Comparison of ENCODE assay signal across 23 mouse cellular contexts in genomic region chr8:122850641-122851240, GRCm38 (mm10). TPM values are rescaled to one million over a fixed set of nuclear protein-coding genes. Genes with fewer than 3 reads are reported as not detected.
A peak's percentile ranks its signal among the peaks of the same experiment; 100 is the strongest.
DNase-seq lines count a peak whose midpoint lies in the region; ATAC-seq and TF ChIP-seq lines count a peak whose summit lies in the region.
"Had no signal": no experiment of that assay in that cellular context is flagged by ENCODE, and none has a peak within 500 bp of the region (broad histone marks: within the 10 kb centered on the region; RNA-seq: fewer than 3 reads in every experiment).

No protein-coding gene starts in this region.

- no peak for ATAC-seq in cerebellum, adult (ENCODE audit: insufficient number of reproducible peaks, low FRiP score, low TSS enrichment)
- no peak for ATAC-seq in midbrain, embryonic 11.5 days (ENCODE audit: low FRiP score)
- ATAC-seq in forebrain, embryonic 13.5 days = no peak
- ATAC-seq: forebrain, embryonic 14.5 days; intestine, embryonic 15.5 days; liver, postnatal 0 days had no signal

- H3K27ac ChIP-seq in midbrain, embryonic 10.5 days (replicated peaks) = 0 out of 2 replicates have a peak overlapping the region, but pooled peaks have one; percentile 7
- no peak overlapping the region for H3K27ac ChIP-seq in midbrain, embryonic 11.5 days (ENCODE audit: low read depth, low read length)
- peak overlapping the region; percentile 38 for H3K27ac ChIP-seq in limb, embryonic 10.5 days
- no peak overlapping the region for H3K27ac ChIP-seq in forebrain, embryonic 13.5 days
- H3K27ac ChIP-seq: heart, embryonic 13.5 days; hindbrain, embryonic 14.5 days; intestine, embryonic 15.5 days; stomach, postnatal 0 days had no signal

- peaks cover 53% of the 10 kb centered on the region for H3K4me1 ChIP-seq in midbrain, embryonic 10.5 days
- H3K4me1 ChIP-seq in midbrain, embryonic 11.5 days (ENCODE audit: control insufficient read depth, insufficient read depth, low read length) = peaks cover 11% of the 10 kb centered on the region
- peaks cover 64% of the 10 kb centered on the region for H3K4me1 ChIP-seq in limb, embryonic 10.5 days
- H3K4me1 ChIP-seq in forebrain, embryonic 13.5 days = peaks cover 13% of the 10 kb centered on the region

- no peaks in the 10 kb centered on the region for H3K36me3 ChIP-seq in midbrain, embryonic 10.5 days
- H3K36me3 ChIP-seq in midbrain, embryonic 11.5 days (ENCODE audit: control insufficient read depth, insufficient read depth, low read length) = no peaks in the 10 kb centered on the region
- no peaks in the 10 kb centered on the region for H3K36me3 ChIP-seq in limb, embryonic 10.5 days
- H3K36me3 ChIP-seq in myocyte (ENCODE audit: control insufficient read depth, insufficient read depth) = peaks cover 20% of the 10 kb centered on the region
- H3K36me3 ChIP-seq in forebrain, embryonic 13.5 days (ENCODE audit: poor library complexity, severe bottlenecking) = no peaks in the 10 kb centered on the region
- H3K36me3 ChIP-seq: heart, embryonic 13.5 days; intestine, embryonic 15.5 days had no signal

- H3K9ac ChIP-seq in midbrain, embryonic 11.5 days (ENCODE audit: low read length) = no peak overlapping the region
- H3K9ac ChIP-seq in forebrain, embryonic 13.5 days = no peak overlapping the region
- H3K9ac ChIP-seq: heart, embryonic 13.5 days; hindbrain, embryonic 14.5 days; intestine, embryonic 15.5 days; liver, postnatal 0 days had no signal

- no peak overlapping the region for H3ac ChIP-seq in myocyte (ENCODE audit: control insufficient read depth, insufficient read length)

- 67% methylated on average over 3 of the region's 3 CpGs for WGBS in midbrain, embryonic 10.5 days
- WGBS in midbrain, embryonic 11.5 days = 66% methylated on average over 3 of the region's 3 CpGs
- 64% methylated on average over 3 of the region's 3 CpGs for WGBS in limb, embryonic 10.5 days
- WGBS in forebrain, embryonic 13.5 days = 76% methylated on average over 3 of the region's 3 CpGs

- peaks cover 31% of the 10 kb centered on the region for H3K27me3 ChIP-seq in midbrain, embryonic 10.5 days (ENCODE audit: low read depth, poor library complexity, severe bottlenecking)
- no peaks in the 10 kb centered on the region for H3K27me3 ChIP-seq in midbrain, embryonic 11.5 days (ENCODE audit: control insufficient read depth, insufficient read depth, low read length)
- peaks cover 17% of the 10 kb centered on the region for H3K27me3 ChIP-seq in limb, embryonic 10.5 days (ENCODE audit: low read depth, poor library complexity, severe bottlenecking)
- H3K27me3 ChIP-seq in myocyte (ENCODE audit: control insufficient read depth, insufficient read depth, insufficient read length) = no peaks in the 10 kb centered on the region
- H3K27me3 ChIP-seq in forebrain, embryonic 13.5 days = no peaks in the 10 kb centered on the region
- H3K27me3 ChIP-seq: intestine, embryonic 15.5 days had no signal

- peaks cover 48% of the 10 kb centered on the region for H3K79me2 ChIP-seq in myocyte (ENCODE audit: control insufficient read depth, insufficient read depth)

- peak; percentile 47 to 53 for DNase-seq in cerebellum, adult 18-20 months
- no peak for DNase-seq in midbrain, embryonic 10.5 days (ENCODE audit: low spot score)
- DNase-seq in midbrain, embryonic 11.5 days (ENCODE audit: low spot score, missing footprints) = no peak
- no peak for DNase-seq in limb, embryonic 10.5 days (ENCODE audit: low spot score)
- DNase-seq in layer of hippocampus, adult 11-12 months (ENCODE audit: low spot score) = no peak
- DNase-seq: heart, adult 18-20 months; kidney, adult 9 months; kidney, postnatal 25 days; layer of hippocampus, adult 9-11 months; liver, postnatal 0 days; lung, postnatal 10 days; retina, postnatal 1 day; right cerebral cortex, postnatal 4 days had no signal

- no peak overlapping the region for H3K4me3 ChIP-seq in midbrain, embryonic 10.5 days
- H3K4me3 ChIP-seq in midbrain, embryonic 11.5 days (ENCODE audit: low read depth, low read length) = no peak overlapping the region
- H3K4me3 ChIP-seq in limb, embryonic 10.5 days = no peak overlapping the region
- peak overlapping the region; percentile 95 for H3K4me3 ChIP-seq in myocyte
- no peak overlapping the region for H3K4me3 ChIP-seq in forebrain, embryonic 13.5 days
- H3K4me3 ChIP-seq: erythroblast, embryonic 14.5 days; heart, embryonic 13.5 days; intestine, embryonic 15.5 days; megakaryocyte, embryonic 14.5 days had no signal

- TF ChIP-seq POLR2A in myocyte (IDR thresholded peaks at IDR 0.05; ENCODE audit: insufficient read length, low read depth) = peak; percentile 96

- H3K4me2 ChIP-seq in midbrain, embryonic 11.5 days = no peak overlapping the region
- peak overlapping the region; percentile 99 for H3K4me2 ChIP-seq in myocyte (ENCODE audit: low read depth)
- no peak overlapping the region for H3K4me2 ChIP-seq in forebrain, embryonic 13.5 days
- H3K4me2 ChIP-seq: heart, embryonic 13.5 days; hindbrain, embryonic 14.5 days; intestine, embryonic 15.5 days had no signal

- H3K9me3 ChIP-seq in midbrain, embryonic 10.5 days (replicated peaks) = no peaks in the 10 kb centered on the region
- H3K9me3 ChIP-seq in midbrain, embryonic 11.5 days (ENCODE audit: control insufficient read depth, low read length) = no peaks in the 10 kb centered on the region
- no peaks in the 10 kb centered on the region for H3K9me3 ChIP-seq in limb, embryonic 10.5 days (replicated peaks)
- H3K9me3 ChIP-seq in forebrain, embryonic 13.5 days (replicated peaks) = no peaks in the 10 kb centered on the region
- H3K9me3 ChIP-seq: heart, embryonic 13.5 days; intestine, embryonic 15.5 days had no signal

TF ChIP-seq in myocyte, 11 proteins besides CTCF, POLR2A, EP300 and RAD21:
- TF ChIP-seq SRF (IDR thresholded peaks at IDR 0.05; ENCODE audit: control insufficient read depth, insufficient read length, low read depth) (peak; percentile 73), TCF3 (IDR thresholded peaks at IDR 0.05; ENCODE audit: insufficient read length, low read depth) (peak; percentile 100), TCF12 (IDR thresholded peaks at IDR 0.05; ENCODE audit: insufficient read depth, poor library complexity, severe bottlenecking) (peak; percentile 97), POLR2AphosphoS2 (IDR thresholded peaks at IDR 0.05; ENCODE audit: insufficient read length, low read depth) (peak; percentile 96), USF1 (IDR thresholded peaks at IDR 0.05; ENCODE audit: low read depth) (no peak), MYOG (IDR thresholded peaks at IDR 0.05; ENCODE audit: control insufficient read depth in 1 of 3, insufficient read depth in 1 of 3, insufficient read length in 2 of 3, low read depth in 2 of 3) (peak; percentile 99 to 100 (median 99)), E2F4 (IDR thresholded peaks at IDR 0.05; ENCODE audit: insufficient read depth) (no peak), CEBPB (IDR thresholded peaks at IDR 0.05; ENCODE audit: insufficient read depth, poor library complexity, severe bottlenecking) (no peak), MYOD1 (IDR thresholded peaks at IDR 0.05; ENCODE audit: control insufficient read depth in 1 of 3, insufficient read length in 2 of 3, low read depth in 2 of 3) (peak; percentile 99 to 100 (median 100)), REST (IDR thresholded peaks at IDR 0.05; ENCODE audit: insufficient read depth, insufficient read length) (no peak), MAX (IDR thresholded peaks at IDR 0.05; ENCODE audit: low read depth) (no peak)
TF ChIP-seq in myocyte: peak in this region for 6.

RNA-seq across cellular contexts. Expression of gene Cdh15, which starts 3.0 kb away (rescaled TPM):
- 0.51 and 0.54 TPM in 2 replicates for polyA plus RNA-seq in midbrain, embryonic 10.5 days (2016; fragmentation: Nextera tagmentation; extraction: Ambion mirVana)
- 0.47 and 0.59 TPM in 2 replicates for polyA plus RNA-seq in midbrain, embryonic 11.5 days (2014; fragmentation: Nextera tagmentation; extraction: Ambion mirVana)
- 1.8 and 6.3 TPM in 2 replicates for polyA plus RNA-seq in limb, embryonic 10.5 days (2016; fragmentation: Nextera tagmentation; extraction: Ambion mirVana)
- 401 TPM for polyA plus RNA-seq in myocyte (2012; fragmentation: generic; extraction: Trizol)
- 0.28 and 0.74 TPM in 2 replicates for polyA plus RNA-seq in forebrain, embryonic 13.5 days (2015; fragmentation: Nextera tagmentation; extraction: Ambion mirVana)
- polyA plus RNA-seq: erythroblast, embryonic 14.5 days; liver, postnatal 0 days had no signal

Comparison
In these comparisons a context has a peak if more than half of its experiments do, and no peak if none do; other contexts are left out.
1. H3K27ac ChIP-seq: peak in midbrain, embryonic 10.5 days (single experiment) and limb, embryonic 10.5 days (single experiment); none in midbrain, embryonic 11.5 days (single experiment) and forebrain, embryonic 13.5 days (single experiment).
2. DNase-seq: peak in cerebellum, adult 18-20 months (2 of 2); none in midbrain, embryonic 10.5 days (single experiment), midbrain, embryonic 11.5 days (single experiment), limb, embryonic 10.5 days (single experiment) and layer of hippocampus, adult 11-12 months (single experiment).
3. RNA of gene Cdh15, which starts 3.0 kb away (polyA plus RNA-seq): 401 TPM in myocyte (single experiment); 1.8 to 6.3 TPM in limb, embryonic 10.5 days, 0.47 to 0.59 TPM in midbrain, embryonic 11.5 days, 0.51 to 0.54 TPM in midbrain, embryonic 10.5 days and 0.28 to 0.74 TPM in forebrain, embryonic 13.5 days; every median in the first group is over 10 times any median in the second.